Mouse (Mus musculus) skeletal muscle tissue, adult 2 months (tissue): ENCODE results near the gene Uaca.

Source experiments
- DNase-seq: peaks from one replicate; pipeline ENCODE4 v3.0.0-alpha.2; 2012; ENCODE audit warnings: low read depth, low spot score

The Uaca gene

DNA sequence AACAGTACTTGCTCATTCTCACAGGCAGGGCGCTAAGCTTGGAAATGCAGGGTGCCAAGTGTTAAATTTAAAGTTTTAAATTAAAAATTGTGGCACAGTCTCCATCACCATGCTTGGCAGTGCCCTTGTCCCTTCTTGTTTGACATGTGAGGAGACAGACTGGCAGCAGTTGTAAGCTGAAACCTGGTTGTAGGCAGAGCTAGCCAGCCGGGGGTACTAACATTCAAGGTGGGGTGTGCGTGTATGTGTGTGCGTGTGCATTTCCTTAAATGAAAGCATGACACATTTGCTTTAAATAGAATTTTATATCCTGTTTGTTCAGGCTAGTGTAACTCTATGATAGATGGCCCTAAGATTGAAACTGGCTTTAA, 42.7 kb downstream of the Uaca start:
- no peak for DNase-seq

DNA sequence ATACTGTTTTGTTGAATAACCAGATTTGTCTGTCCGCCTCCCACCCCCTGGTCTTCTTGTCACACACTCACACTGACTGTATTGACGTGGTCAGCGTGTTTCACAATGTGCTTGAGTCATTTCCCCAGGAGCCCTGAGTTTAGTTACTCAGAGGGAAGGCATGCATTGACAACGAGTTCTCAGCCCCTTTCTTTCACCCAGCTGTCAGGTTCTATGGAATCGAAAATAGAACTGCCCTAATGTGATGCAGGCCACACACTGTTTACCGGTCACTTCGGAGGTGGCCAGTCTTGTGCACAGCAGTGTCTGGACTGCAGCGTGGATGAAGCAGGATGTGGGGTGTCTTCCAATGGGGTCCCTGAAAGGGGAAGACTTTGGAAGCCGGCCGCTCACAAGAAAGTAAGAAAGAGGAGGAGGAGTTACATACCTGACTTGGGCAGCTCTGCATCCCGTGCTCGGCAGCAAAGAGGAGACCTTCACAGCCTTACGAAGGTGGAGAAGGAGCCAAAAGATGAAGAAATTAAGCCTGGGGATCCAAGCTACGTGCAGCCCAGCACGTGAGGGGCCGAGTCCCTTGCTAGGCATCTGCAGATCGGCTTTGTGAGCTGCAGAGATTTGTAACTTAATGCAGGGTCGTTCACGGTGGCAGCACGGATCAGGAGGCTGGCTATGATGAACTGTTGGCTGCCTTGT, 43.3 kb downstream of the Uaca start:
- DNase-seq: peak; percentile 81

DNA sequence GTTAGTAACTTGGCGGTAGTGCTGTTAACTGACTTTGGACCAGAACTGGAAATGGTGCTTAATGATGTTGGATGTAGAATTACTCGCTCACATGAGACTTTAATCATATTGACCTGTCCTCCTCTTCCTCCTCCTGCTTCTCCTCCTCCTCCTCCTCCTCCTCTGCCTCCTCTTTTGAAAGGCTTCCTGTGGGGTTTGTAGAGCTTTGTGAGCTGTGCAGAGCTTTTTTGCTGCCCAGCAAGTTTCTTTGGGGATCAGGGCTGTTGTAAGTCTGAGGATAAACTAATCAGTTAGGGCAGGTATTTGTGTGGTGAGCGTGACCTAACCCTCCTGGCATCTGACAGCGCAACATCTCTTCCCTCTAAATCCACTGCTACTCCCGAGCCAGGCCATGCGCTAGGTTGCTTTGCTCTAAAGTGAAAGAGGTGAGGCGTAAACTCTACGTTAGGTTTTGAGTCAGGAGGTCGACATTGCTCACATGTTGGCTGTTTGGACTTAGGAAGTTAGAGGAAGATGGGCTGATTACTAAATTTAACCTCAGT, 44.1 kb downstream of the Uaca start:
- DNase-seq: no peak

DNA sequence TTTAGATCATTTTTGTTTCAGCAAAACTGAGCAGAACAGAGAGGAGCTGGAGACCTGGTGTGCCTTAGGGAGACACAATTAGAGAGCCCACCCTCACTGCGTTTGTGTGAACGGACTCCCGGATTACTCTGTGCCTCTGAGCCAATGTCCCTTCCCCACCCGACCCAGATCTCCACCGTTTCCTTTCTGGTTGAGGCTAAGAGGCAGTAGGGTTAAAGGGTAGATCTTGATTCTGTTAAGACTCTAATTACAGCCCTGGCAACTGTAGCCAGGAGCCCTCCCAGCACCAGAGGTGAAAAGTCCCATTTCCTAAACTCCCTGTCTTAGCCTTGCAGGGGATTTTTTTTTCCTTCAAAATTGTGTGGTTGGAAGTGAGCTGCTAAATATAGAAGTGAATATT, 47.1 kb downstream of the Uaca start:
- DNase-seq: no peak

DNA sequence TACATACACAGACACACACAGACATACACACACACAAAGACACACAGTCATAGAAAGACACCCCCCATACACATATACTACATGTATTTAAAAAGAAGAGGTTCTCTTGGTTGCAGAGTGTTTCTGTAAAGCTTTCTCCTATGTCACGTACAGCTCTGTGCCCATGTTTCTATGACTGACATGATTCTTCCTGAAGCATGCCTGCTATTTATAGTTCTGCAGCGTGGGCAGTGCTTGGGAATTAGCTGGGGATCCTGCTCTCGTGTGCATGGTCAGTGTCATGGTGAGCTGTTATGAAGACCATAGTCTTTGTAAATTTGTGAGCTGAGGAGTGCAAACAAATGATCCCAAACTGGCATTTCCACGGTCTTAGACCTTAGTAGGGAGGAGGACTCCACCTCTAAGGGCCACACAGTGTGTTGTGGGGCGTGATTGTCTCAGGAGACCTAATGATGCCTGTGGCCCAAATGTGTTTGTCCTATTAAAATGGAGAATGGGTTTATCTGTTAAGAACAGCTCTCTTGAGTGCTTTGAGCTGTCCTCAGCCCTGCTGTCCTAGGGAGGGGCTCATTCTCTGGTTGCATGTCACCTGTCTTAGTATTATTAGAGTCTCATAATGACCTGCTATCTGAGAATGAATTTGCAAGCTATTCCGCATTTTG, 49.2 kb downstream of the Uaca start:
- DNase-seq: peak; percentile 40

DNA sequence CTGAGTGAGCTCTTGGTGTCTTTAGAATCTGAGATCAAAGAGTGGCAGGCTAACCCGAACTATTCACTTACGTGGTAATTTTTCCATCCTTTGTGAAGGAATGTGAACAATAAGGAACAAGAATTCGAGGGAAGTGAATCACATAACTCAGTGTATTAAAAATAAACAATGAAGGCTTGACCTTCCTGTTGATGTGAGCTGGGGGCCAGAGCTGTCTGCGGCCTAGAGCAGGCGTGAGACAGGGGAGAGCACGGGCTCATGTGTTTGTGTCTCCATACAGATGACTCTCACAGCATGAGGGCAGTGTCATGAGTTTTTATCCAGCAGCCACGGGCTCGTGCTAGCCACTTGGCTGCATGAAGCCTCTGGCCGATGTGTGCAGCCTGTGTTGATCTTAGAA, 54.4 kb downstream of the Uaca start:
- no peak for DNase-seq

DNA sequence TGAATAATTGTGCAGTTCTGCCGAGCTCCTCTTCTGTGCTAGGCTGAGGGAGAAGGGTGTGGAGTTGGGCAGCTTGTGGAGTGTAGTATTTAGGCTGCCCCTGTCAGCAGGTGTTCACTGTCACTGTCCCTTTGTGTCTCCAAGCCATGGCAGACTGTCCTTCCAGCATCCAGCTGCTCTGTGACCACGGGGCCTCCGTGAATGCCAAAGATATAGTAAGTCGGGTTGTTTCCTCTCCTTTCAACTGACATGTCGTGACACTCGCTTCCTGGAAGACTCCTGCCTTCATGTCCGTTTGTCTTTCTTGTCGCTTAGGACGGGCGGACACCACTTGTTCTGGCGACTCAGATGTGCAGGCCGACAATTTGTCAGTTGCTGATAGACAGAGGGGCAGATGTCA, 55.6 kb downstream of the Uaca start:
- DNase-seq: no peak

DNA sequence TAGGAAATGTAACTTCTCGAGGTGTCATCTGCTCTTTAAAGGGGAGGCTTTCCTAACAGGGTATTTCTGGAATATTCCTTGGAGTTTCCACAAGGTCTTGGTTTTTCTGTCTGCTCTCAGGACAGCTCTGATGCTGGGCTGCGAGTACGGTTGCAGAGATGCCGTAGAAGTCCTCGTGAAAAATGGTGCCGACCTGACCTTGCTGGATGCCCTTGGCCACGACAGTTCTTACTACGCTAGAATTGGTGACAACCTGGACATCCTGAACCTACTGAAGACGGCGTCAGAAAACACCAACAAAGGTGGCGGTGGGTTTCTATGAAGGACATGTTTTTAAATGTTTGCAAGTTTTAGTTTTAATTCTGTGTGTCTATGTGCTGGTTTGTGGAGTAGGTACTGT, 59.9 kb downstream of the Uaca start:
- DNase-seq: no peak

DNA sequence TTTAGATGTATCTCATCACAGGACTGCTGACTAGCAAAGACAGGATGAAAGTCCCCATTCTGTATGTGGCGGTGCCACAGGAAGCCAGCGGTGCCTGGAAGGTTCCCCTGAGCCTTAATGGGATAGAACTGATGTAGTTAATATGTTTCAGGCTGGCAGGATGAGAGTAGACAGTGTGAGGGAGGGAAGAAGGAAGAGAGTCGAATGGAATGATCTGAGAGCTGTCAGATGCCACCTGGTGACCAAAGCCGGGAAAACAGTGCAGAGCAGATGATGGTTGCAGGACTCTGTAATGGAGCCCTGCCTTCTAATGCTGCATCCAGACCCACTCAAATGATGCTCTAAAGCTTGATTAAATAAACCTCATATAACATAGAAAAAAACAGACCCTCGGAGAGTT, 63.5 kb downstream of the Uaca start:
- DNase-seq: no peak

DNA sequence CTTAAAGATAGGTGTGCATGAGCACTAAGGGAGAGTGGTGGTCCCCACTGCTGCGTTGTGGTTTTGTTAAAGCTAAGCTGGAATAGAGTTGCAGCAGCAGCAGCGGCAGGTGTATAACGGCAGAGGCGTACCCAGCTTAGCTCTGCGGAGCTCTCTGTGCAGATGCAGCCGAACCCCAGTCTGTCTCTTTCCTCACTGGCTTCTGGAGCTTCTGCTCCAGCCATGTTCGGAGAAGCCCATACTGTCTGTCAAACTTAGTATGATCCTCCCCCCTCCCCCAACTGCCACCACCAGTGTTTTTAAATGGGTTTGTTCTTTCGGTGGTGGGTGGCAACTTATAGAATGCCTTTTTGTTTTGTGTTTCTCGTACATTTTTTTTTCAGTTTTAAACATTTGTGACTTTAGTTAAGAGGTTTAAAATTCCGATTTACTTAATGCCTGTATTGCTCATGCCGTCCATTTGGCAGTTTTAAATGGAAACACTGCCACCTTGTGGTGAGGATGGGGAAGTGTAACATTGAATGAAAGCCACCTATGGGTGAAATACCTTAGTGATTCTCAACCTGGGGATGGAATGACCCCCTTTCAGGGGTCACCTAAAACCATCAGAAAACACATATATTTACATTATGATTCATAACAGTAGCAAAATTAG, 64.1 kb downstream of the Uaca start:
- DNase-seq: peak; percentile 65

DNA sequence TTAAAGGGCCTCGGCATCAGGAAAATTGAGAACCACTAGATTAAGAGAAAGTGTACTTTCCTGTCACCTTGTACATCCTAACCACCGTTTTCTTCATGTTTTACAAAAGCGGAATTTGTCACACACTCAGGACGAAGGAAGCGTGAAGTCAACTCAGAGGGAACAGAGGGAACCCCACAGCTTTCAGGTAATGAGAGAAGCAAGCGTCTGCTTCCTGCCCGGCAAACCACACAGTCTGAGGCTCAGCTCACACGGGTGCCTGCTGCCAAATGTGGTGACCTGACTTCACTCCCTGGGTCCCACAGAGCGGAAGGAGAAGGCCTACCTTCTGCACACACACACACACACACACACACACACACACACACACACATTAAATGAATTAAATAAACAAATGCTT, 64.7 kb downstream of the Uaca start:
- no peak for DNase-seq

DNA sequence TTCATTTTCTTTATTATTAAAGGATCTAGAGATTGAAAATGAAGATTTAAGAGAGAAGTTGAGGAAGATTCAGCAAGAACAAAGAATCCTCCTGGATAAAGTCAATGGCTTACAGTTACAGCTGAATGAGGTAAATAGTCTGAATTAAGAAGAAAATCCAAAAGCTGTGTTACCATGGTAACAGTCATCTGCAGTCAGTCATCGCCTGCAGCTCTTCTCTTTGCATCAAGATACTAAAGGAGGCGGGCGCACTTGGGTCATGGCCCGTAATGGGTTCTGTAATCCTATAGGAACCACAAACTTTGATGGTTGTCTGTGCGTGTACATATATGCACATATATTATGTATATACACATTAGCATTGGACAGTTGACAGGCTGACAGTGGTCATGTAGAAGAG, 66.7 kb downstream of the Uaca start:
- no peak for DNase-seq

DNA sequence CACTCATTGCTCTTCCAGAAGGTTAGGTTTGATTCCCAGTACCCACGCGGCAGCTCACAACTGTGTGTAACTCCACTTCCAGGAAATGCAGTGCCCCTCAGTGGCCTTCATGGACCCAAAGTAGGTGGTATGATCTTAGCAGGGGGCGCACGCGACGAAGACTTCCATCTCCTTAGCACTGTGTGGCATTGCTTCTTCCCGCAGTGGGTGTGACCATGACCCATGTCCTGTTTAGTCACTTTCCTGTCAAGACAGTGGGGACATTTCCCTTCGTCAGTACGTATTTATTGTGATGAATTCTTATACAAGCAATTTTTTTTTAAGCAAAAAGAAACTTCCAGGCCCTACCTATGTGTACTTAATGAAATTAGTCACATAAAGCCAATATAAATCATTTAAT, 70.3 kb downstream of the Uaca start:
- DNase-seq: no peak

DNA sequence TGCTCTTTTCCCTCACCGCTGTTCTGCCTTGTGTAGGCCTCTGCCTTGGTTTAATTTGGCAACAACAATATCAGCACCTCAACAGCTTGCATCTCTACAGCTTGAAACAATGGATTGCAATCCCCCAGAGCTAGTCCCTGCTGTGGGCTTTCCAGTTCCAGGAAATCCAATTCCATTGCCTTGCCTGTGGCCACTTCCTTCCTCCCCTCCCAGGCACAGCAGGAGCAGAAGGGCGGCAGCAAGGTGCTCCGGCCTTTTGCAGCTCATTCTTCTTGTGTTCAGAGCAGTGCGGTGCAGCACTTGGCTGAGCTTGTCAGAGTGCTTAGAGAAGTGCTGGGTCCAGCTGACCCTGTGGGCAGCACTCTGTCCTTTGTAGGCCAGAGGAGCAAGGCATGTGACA, 71.5 kb downstream of the Uaca start:
- DNase-seq: peak; percentile 38

DNA sequence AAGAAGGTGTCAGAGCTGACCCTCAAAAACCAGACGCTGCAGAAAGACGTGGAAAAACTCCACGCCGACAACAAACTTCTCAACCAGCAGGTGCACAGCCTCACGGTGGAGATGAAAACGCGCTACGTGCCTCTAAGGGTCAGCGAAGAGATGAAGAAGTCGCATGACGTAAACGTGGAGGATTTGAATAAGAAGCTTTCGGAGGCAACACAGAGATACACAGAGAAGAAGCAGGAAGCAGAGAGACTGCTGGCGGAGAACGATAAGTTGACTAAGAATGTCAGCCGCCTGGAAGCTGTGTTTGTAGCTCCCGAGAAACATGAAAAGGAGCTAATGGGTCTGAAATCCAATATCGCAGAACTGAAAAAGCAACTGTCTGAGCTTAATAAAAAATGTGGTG, 76.1 kb downstream of the Uaca start:
- DNase-seq: no peak

DNA sequence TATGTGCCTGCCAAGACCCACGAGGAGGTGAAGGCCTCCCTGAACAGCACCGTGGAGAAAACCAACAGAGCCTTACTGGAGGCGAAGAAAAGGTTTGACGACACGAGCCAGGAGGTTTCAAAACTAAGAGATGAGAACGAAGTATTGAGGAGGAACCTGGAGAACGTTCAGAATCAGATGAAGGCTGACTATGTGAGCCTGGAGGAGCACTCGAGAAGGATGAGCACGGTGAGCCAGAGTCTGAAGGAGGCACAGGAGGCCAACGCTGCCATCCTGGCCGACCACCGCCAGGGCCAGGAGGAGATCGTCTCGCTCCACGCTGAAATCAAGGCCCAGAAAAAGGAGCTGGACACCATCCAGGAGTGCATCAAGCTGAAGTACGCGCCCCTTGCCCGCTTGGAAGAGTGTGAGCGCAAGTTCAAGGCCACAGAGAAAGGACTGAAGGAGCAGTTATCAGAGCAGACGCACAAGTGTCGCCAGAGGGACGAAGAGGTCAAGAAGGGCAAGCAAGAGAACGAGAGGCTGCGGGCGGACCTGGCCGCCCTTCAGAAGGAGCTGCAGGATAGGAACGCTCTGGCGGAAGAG, 76.7 kb downstream of the Uaca start:
- no peak for DNase-seq

DNA sequence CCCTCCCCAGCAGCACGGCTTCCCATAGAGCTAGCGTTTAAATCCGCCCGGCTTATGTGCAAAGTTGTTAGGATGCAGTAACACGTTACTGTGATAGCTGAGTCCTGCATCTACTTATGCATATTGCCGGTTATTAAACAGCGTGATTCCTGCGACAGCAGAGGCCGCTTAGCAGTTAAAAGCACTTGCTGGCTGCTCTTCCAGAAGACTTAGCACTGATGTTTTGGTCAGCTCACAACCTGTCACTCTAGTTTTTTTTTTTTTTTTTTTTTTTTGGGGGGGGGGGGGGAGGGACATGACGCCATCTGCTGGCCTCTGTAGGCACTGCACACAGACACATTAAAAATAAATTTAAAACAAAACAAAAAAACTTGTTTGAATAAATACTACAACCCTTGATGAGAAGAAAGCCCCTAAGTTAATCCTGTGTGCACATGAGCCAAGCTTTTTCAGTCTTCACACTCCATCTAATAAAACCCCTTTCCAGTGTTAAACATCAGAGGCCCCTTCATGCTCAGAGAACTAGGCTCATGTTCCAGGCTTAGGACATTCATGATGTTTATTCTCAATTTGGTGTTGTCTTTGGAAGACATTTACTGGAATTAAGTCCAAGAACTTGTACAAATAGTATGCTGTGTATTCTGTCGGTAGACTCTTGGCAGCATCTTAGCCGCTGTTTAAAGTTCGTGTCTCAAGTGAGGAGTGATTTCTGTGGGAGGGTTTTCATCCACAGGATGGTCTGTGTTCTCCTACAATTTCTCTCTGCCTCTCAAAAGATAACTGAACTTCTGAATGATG, 79.1 kb downstream of the Uaca start:
- DNase-seq: no peak

DNA sequence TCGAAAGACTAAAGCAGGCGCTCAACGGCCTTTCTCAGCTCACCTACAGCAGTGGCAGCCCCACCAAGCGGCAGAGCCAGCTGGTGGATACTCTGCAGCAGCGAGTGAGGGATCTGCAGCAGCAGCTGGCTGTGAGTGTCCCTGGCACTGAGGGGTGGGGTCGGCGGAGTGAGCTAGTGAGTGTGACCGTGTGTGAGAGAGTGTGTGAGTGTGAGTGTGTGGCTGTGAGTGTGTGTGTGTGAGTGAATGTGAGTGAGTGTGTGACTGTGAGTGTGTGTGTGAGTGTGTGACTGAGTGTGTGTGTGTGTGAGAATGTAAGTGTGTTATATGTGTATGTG, 79.7 kb downstream of the Uaca start:
- DNase-seq: no peak

DNA sequence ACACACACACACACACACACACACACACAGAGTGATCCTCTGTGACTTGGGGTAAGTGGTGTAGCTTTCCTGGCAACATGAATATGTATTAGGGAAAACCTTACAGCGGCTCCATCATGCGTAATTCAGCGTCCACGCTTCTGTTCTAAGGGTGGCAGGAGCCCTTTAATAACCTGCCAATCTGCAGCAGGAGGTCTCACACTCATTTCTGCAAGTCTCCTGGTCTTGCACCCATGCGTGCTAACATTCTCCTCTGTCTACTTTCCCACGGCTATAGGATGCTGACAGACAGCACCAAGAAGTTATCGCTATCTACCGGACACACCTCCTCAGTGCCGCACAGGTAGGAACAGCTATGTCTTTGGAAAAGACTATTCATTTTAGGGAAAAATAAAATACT, 81.7 kb downstream of the Uaca start:
- no peak for DNase-seq

DNA sequence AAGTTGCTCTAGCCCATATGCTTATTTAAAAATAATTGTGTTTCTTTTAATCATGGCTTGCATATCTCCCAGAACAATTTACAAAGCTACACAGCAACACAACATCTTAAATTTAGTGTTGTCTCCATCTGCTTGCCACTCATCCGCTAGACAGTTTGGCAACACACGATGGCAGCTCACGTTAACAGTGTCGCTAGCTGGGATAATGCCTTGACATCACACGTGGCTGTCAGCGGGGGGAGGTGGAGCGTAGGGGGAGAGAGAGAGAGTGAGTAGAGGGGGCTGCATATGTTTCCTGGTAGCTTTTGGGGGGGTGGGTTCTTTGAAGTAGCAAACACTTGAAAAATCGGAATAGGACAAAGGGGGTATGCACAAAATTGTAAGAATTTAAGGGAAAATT, 82.2 kb downstream of the Uaca start:
- DNase-seq: no peak

DNA sequence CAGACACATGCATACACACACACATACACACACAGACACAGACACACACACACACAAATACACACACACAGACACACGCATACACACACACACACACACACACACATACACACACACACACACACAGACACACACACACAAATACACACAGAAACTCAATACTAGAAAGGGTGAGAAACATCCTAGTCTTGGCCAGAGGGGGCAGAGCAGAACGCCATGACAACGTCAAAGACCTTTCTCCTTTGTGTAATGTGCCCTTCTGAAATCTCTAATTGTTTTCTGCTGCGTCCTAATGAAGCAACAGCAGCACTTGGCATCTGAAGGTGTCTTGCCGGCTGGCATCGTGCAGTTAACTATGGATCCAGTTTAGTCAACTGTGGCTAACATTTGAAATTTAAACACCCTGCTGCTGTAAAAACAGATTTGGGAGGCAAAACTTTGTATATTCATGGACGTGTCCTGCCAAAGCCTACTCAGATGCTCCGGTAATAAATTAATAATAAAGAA, 83.8 kb downstream of the Uaca start:
- no peak for DNase-seq

DNA sequence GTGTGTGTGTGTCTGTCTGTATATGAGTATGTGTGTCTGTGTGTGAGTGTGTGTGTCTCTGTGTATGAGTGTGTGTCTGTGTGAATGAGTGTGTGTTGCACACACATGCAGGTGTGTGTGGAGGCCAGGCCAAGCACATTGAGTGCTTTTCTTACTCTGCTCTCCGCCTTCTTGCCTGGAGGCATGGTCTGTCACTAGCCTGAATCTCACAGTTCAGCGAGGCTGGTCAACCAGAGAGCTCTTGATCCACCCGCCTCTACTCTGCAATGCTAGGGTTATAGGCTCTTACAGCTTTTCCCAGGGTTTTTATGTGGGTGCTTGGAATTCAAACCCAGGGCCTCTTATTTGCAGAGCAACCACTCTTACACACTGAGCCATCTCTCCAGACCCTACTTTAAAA, 84.3 kb downstream of the Uaca start:
- DNase-seq: no peak
